Mouse (Mus musculus): ENCODE results near the gene Cyb5rl. TPM values are rescaled to one million over a fixed set of nuclear protein-coding genes. Genes with fewer than 3 reads are reported as not detected.
A peak's percentile ranks its signal among the peaks of the same experiment; 100 is the strongest.

The Cyb5rl gene
- polyA plus RNA-seq, 1 experiment from 2014 or later, result 3.6 TPM

GRCm38 (mm10) chr4:107024899-107025298 is 41.9 kb upstream of the Cyb5rl start:
- Histone ChIP-seq H3K4me1 (replicated peaks; ENCODE audit: control insufficient read depth, insufficient read depth, low read length) (peaks cover 12% of the 10 kb centered on the region; the same call in 1 of the 2 replicates), H3K36me3 (ENCODE audit: control insufficient read depth, insufficient read depth) (peaks cover 20% of the 10 kb centered on the region; the same call in 1 of the 2 replicates), H3K4me3 (ENCODE audit: low read depth, low read length) (no peak overlapping the region), H3K4me2 (replicated peaks; ENCODE audit: low read depth) (peak overlapping the region; percentile 22), H3K9ac (ENCODE audit: low read depth, low read length) (no peak overlapping the region), H3K27me3 (replicated peaks; ENCODE audit: control insufficient read depth, insufficient read depth, low read length) (no peaks in the 10 kb centered on the region), H3K27ac (ENCODE audit: low read depth, low read length) (peak overlapping the region; percentile 81), H3K9me3 (ENCODE audit: control insufficient read depth) (no peaks in the 10 kb centered on the region)
- ATAC-seq, result peak; percentile 80
- peak; percentile 59 for TF ChIP-seq CTCF (IDR thresholded peaks at IDR 0.05; ENCODE audit: low read depth)
- 44% methylated on average over 7 of the region's 7 CpGs for WGBS

GRCm38 (mm10) chr4:107025369-107025768 is 41.4 kb upstream of the Cyb5rl start:
- peaks cover 22% of the 10 kb centered on the region; the same call in 1 of the 2 replicates for H3K36me3 ChIP-seq (ENCODE audit: control insufficient read depth, insufficient read depth)
- H3K27ac ChIP-seq (ENCODE audit: low read depth, low read length), result peak overlapping the region; percentile 81

GRCm38 (mm10) chr4:107026451-107026850 is 40.3 kb upstream of the Cyb5rl start:
- WGBS, result 51% methylated on average over 8 of the region's 8 CpGs
- no peak overlapping the region for H3K4me3 ChIP-seq (ENCODE audit: low read depth, low read length)
- ATAC-seq, result no peak

More at GRCm38 (mm10) chr4:107025369-107025768, 41.4 kb upstream of the Cyb5rl start:
- no peaks in the 10 kb centered on the region for H3K9me3 ChIP-seq (ENCODE audit: control insufficient read depth)
- no peak overlapping the region for H3K4me3 ChIP-seq (ENCODE audit: low read depth, low read length)
- no peaks in the 10 kb centered on the region for H3K27me3 ChIP-seq (replicated peaks; ENCODE audit: control insufficient read depth, insufficient read depth, low read length)
- H3K4me1 ChIP-seq (replicated peaks; ENCODE audit: control insufficient read depth, insufficient read depth, low read length), result peaks cover 8% of the 10 kb centered on the region; the same call in 1 of the 2 replicates
- no peak for TF ChIP-seq CTCF (IDR thresholded peaks at IDR 0.05; ENCODE audit: low read depth)
- peak overlapping the region; percentile 22 for H3K4me2 ChIP-seq (replicated peaks; ENCODE audit: low read depth)
- no peak for ATAC-seq
- WGBS, result 70% methylated on average over 5 of the region's 5 CpGs
- H3K9ac ChIP-seq (ENCODE audit: low read depth, low read length), result no peak overlapping the region

GRCm38 (mm10) chr4:107035689-107036088 is 31.1 kb upstream of the Cyb5rl start:
- H3K27me3 ChIP-seq (replicated peaks; ENCODE audit: control insufficient read depth, insufficient read depth, low read length), result no peaks in the 10 kb centered on the region
- no peak for TF ChIP-seq CTCF (IDR thresholded peaks at IDR 0.05; ENCODE audit: low read depth)
- peak; percentile 68 for ATAC-seq
- no peak overlapping the region for H3K4me2 ChIP-seq (replicated peaks; ENCODE audit: low read depth)
- H3K4me1 ChIP-seq (replicated peaks; ENCODE audit: control insufficient read depth, insufficient read depth, low read length), result no peaks in the 10 kb centered on the region
- no peaks in the 10 kb centered on the region for H3K9me3 ChIP-seq (ENCODE audit: control insufficient read depth)
- H3K27ac ChIP-seq (ENCODE audit: low read depth, low read length), result peak overlapping the region; percentile 46; the same call in 1 of the 2 replicates
- 57% methylated on average over 4 of the region's 4 CpGs for WGBS
- H3K36me3 ChIP-seq (ENCODE audit: control insufficient read depth, insufficient read depth), result peaks cover 85% of the 10 kb centered on the region
- H3K9ac ChIP-seq (ENCODE audit: low read depth, low read length), result no peak overlapping the region
- H3K4me3 ChIP-seq (ENCODE audit: low read depth, low read length), result no peak overlapping the region

More at GRCm38 (mm10) chr4:107026451-107026850, 40.3 kb upstream of the Cyb5rl start:
- H3K27me3 ChIP-seq (replicated peaks; ENCODE audit: control insufficient read depth, insufficient read depth, low read length), result no peaks in the 10 kb centered on the region
- H3K4me2 ChIP-seq (replicated peaks; ENCODE audit: low read depth), result no peak overlapping the region
- H3K9me3 ChIP-seq (ENCODE audit: control insufficient read depth), result no peaks in the 10 kb centered on the region
- peaks cover 32% of the 10 kb centered on the region for H3K36me3 ChIP-seq (ENCODE audit: control insufficient read depth, insufficient read depth)
- 0 out of 2 replicates have a peak, but pooled peaks cover 7% of the 10 kb centered on the region for H3K4me1 ChIP-seq (replicated peaks; ENCODE audit: control insufficient read depth, insufficient read depth, low read length)
- H3K27ac ChIP-seq (ENCODE audit: low read depth, low read length), result peak overlapping the region; percentile 81
- TF ChIP-seq CTCF (IDR thresholded peaks at IDR 0.05; ENCODE audit: low read depth), result no peak
- H3K9ac ChIP-seq (ENCODE audit: low read depth, low read length), result no peak overlapping the region

GRCm38 (mm10) chr4:107036985-107037384 is 29.8 kb upstream of the Cyb5rl start:
- peak; percentile 44; the same call in 1 of the 2 replicates for ATAC-seq
- Histone ChIP-seq H3K9me3 (ENCODE audit: control insufficient read depth) (no peaks in the 10 kb centered on the region), H3K4me1 (replicated peaks; ENCODE audit: control insufficient read depth, insufficient read depth, low read length) (no peaks in the 10 kb centered on the region), H3K9ac (ENCODE audit: low read depth, low read length) (no peak overlapping the region), H3K27ac (ENCODE audit: low read depth, low read length) (no peak overlapping the region), H3K27me3 (replicated peaks; ENCODE audit: control insufficient read depth, insufficient read depth, low read length) (no peaks in the 10 kb centered on the region), H3K4me2 (replicated peaks; ENCODE audit: low read depth) (no peak overlapping the region), H3K4me3 (ENCODE audit: low read depth, low read length) (no peak overlapping the region), H3K36me3 (ENCODE audit: control insufficient read depth, insufficient read depth) (peaks cover 81% of the 10 kb centered on the region)
- WGBS, result 92% methylated on average over 2 of the region's 2 CpGs
- peak; percentile 63 for TF ChIP-seq CTCF (IDR thresholded peaks at IDR 0.05; ENCODE audit: low read depth)

- no peak overlapping the region for H3K4me3 ChIP-seq (ENCODE audit: low read depth, low read length)
- H3K36me3 ChIP-seq (ENCODE audit: control insufficient read depth, insufficient read depth), result peaks cover 72% of the 10 kb centered on the region
- no peaks in the 10 kb centered on the region for H3K4me1 ChIP-seq (replicated peaks; ENCODE audit: control insufficient read depth, insufficient read depth, low read length)
- H3K4me2 ChIP-seq (replicated peaks; ENCODE audit: low read depth), result no peak overlapping the region
- no peaks in the 10 kb centered on the region for H3K27me3 ChIP-seq (replicated peaks; ENCODE audit: control insufficient read depth, insufficient read depth, low read length)
- H3K9me3 ChIP-seq (ENCODE audit: control insufficient read depth), result no peaks in the 10 kb centered on the region
- 84% methylated on average over 4 of the region's 4 CpGs for WGBS
- H3K9ac ChIP-seq (ENCODE audit: low read depth, low read length), result no peak overlapping the region
- TF ChIP-seq CTCF (IDR thresholded peaks at IDR 0.05; ENCODE audit: low read depth), result no peak
- no peak overlapping the region for H3K27ac ChIP-seq (ENCODE audit: low read depth, low read length)
- no peak for ATAC-seq
These were observed 28.5 kb upstream of the Cyb5rl start for GRCm38 (mm10) chr4:107038303-107038702.

Measured in intestine, postnatal 0 days (tissue).